Mouse (Mus musculus) megakaryocyte, embryonic 14.5 days (primary cell): ENCODE measurements around the gene Nagpa. TPM values are rescaled to one million over a fixed set of nuclear protein-coding genes. Genes with fewer than 3 reads are reported as not detected.
"Not testable (repeated sequence)": the region's sequence is repeated elsewhere in the genome, so short reads cannot be mapped to it uniquely, and the experiment has no call there.

Source experiments
- H3K27me3 ChIP-seq: replicated peaks from 2 replicates; pipeline ENCODE3; 2012; ENCODE audit warnings: inconsistent platforms
- H3K36me3 ChIP-seq: replicated peaks from 2 replicates; pipeline ENCODE3; 2012; ENCODE audit warnings: low read length, inconsistent platforms, mixed read lengths
- H3K4me1 ChIP-seq: 2 replicates; pipeline ENCODE4 v1.6.1; 2012; ENCODE audit warnings: inconsistent platforms
- H3K4me3 ChIP-seq: replicated peaks from 2 replicates; pipeline ENCODE3; 2012; ENCODE audit warnings: moderate library complexity, mild to moderate bottlenecking, inconsistent platforms
- H3K9me3 ChIP-seq: 2 replicates; pipeline ENCODE4 v1.6.1; 2012; ENCODE audit warnings: inconsistent platforms
- FLI1 ChIP-seq: IDR thresholded peaks from 2 replicates; pipeline ENCODE4 v1.6.1; 2012; ENCODE audit warnings: low read length, inconsistent platforms, mixed read lengths
- GATA1 ChIP-seq: IDR thresholded peaks from 3 replicates; pipeline ENCODE4 v1.6.1; 2012; ENCODE audit warnings: mixed read lengths, low read length, inconsistent platforms, borderline replicate concordance
- polyA plus RNA-seq: library from polyadenylated mRNA; stranded (reverse); fragments of >175 nt; gene quantifications from 2 replicates; pipeline ENCODE4 v1.2.3, GENCODE M21; 2012; ENCODE audit warnings: low replicate concordance; ENCODE audit not compliant: insufficient read depth

Nagpa gene
- 23.9 and 25.4 TPM in 2 replicates for polyA plus RNA-seq

- Histone ChIP-seq H3K9me3 (no peaks in the 10 kb centered on the region), H3K4me1 (peaks cover 46% of the 10 kb centered on the region), H3K27me3 (no peaks in the 10 kb centered on the region), H3K36me3 (peaks cover 31% of the 10 kb centered on the region), H3K4me3 (peak within 1 kb of the TSS; percentile 99)
- no peak for TF ChIP-seq FLI1
These were observed at the start of gene Nagpa for GRCm38 (mm10) chr16:5203668-5204433. TSS of gene Nagpa (minus strand) at chr16:5204012.

DNA sequence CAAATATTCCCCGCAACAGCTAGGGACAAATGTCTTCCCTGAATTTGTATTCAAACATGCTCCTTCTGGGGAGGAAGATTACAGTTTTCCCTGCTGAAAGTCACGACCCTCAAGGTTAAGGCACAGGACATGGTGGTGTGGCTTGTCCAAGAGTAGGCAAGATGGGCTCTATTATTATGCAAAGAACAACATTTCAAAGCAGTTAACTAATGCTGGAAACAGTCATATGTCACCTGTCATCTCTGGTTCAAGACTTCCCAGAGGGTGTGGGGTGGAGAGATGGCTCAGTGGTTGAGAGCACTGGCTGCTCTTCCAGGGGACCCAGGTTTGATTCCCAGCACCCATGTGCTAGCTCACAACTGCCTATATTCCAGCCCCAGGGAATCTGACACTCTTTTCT is 48.4 kb upstream of the Nagpa start:
- no peaks in the 10 kb centered on the region for H3K9me3 ChIP-seq
- TF ChIP-seq FLI1, result no peak
- H3K36me3 ChIP-seq, result peaks cover 61% of the 10 kb centered on the region
- H3K27me3 ChIP-seq, result peaks cover under 1% of the 10 kb centered on the region
- H3K4me3 ChIP-seq, result no peak overlapping the region
- H3K4me1 ChIP-seq, result peaks cover 34% of the 10 kb centered on the region

- Histone ChIP-seq H3K27me3 (no peaks in the 10 kb centered on the region), H3K4me1 (peaks cover 28% of the 10 kb centered on the region), H3K4me3 (no peak overlapping the region), H3K36me3 (peaks cover 71% of the 10 kb centered on the region), H3K9me3 (no peaks in the 10 kb centered on the region)
- no peak for TF ChIP-seq FLI1
- no peak for TF ChIP-seq GATA1
These were observed 47.1 kb upstream of the Nagpa start for GRCm38 (mm10) chr16:5250891-5251290.

DNA sequence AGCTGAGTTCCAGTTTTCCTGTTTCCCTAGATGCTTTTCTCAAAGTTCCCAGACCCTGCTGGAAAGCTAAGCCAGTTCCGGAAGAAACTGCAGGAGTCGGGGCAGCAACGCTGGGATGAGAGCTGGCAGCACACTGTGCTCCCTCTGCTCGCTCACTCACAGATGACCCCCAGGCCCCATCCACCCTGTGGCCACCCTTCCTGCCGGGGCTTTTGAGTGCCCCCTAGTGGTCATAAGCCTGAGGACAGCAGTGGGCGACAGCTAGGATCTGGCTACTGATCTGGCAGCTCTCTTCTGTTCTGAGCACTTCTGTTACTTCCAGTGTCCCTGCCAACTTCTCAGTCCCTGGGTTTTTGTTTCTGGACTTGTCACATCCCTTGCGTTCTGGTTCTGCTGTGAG is 40.6 kb upstream of the Nagpa start:
- Histone ChIP-seq H3K4me1 (no peaks in the 10 kb centered on the region), H3K27me3 (no peaks in the 10 kb centered on the region), H3K36me3 (peaks cover 96% of the 10 kb centered on the region), H3K9me3 (no peaks in the 10 kb centered on the region), H3K4me3 (no peak overlapping the region)
- TF ChIP-seq FLI1 (no peak), GATA1 (no peak)

- Histone ChIP-seq H3K4me1 (no peaks in the 10 kb centered on the region), H3K9me3 (no peaks in the 10 kb centered on the region), H3K36me3 (peaks cover 96% of the 10 kb centered on the region), H3K27me3 (no peaks in the 10 kb centered on the region), H3K4me3 (no peak overlapping the region)
- no peak for TF ChIP-seq GATA1
- no peak for TF ChIP-seq FLI1
These were observed 39.1 kb upstream of the Nagpa start for GRCm38 (mm10) chr16:5242882-5243281.

DNA sequence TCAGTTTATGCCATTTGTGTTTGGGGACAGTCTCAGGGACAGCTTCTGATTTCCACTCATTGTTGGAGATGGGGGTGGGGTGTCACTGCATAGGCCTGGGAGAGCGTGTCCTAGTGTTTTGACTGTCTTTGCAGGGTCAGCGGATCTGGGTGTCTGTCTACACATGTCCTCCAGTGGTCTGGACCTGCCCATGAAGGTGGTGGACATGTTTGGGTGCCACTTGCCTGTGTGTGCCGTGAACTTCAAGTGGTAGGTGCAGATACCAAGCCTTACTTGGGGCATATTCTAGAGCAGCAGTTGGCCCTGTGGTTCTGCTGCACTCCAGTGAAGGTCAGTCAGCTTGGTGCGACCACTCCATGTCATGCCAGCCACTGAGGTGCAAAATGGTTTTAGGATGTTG is 38.5 kb upstream of the Nagpa start:
- Histone ChIP-seq H3K4me1 (no peaks in the 10 kb centered on the region), H3K9me3 (no peaks in the 10 kb centered on the region), H3K36me3 (peaks cover 94% of the 10 kb centered on the region), H3K4me3 (no peak overlapping the region), H3K27me3 (no peaks in the 10 kb centered on the region)
- TF ChIP-seq FLI1, result no peak
- no peak for TF ChIP-seq GATA1

GRCm38 (mm10) chr16:5233418-5234313 is 29.9 kb upstream of the Nagpa start, which contains the start of gene Alg1:
TSS of gene Alg1 (plus strand) at chr16:5233621.
- no peak for TF ChIP-seq GATA1
- TF ChIP-seq FLI1, result no peak
- Histone ChIP-seq H3K9me3 (peaks cover 13% of the 10 kb centered on the region), H3K4me1 (peaks cover 26% of the 10 kb centered on the region), H3K36me3 (peaks cover 33% of the 10 kb centered on the region), H3K4me3 (peak within 1 kb of the TSS; percentile 94), H3K27me3 (no peaks in the 10 kb centered on the region)

- peaks cover 26% of the 10 kb centered on the region for H3K36me3 ChIP-seq
- no peaks in the 10 kb centered on the region for H3K27me3 ChIP-seq
- H3K9me3 ChIP-seq, result peaks cover 13% of the 10 kb centered on the region
- TF ChIP-seq GATA1, result no peak
- no peak for TF ChIP-seq FLI1
- H3K4me3 ChIP-seq, result peak overlapping the region; percentile 94
- H3K4me1 ChIP-seq, result peaks cover 26% of the 10 kb centered on the region
These were observed 29.2 kb upstream of the Nagpa start for GRCm38 (mm10) chr16:5232982-5233381.

DNA sequence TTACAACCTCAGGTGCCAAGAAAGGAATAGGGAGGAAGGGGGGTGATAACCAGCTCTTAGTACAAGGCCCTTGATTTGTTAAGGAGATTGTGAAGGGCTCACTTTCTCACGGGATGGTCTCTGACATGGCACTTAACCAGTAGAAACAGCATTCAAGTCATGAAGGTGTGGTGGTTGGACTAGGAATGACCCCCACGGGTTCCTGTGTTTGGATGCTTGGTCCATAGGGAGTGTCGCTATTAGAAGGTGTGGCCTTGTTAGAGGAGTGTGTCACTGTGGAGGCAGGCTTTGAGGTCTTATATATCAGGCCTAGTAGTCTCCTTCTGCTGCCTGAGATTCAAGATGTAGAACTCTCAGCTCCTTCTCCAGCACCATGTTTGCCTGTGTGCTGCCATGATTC is 24.3 kb upstream of the Nagpa start:
- H3K36me3 ChIP-seq, H3K4me1 ChIP-seq, H3K4me3 ChIP-seq, H3K27me3 ChIP-seq: not testable (repeated sequence)
- H3K9me3 ChIP-seq, result peaks cover 13% of the 10 kb centered on the region

DNA sequence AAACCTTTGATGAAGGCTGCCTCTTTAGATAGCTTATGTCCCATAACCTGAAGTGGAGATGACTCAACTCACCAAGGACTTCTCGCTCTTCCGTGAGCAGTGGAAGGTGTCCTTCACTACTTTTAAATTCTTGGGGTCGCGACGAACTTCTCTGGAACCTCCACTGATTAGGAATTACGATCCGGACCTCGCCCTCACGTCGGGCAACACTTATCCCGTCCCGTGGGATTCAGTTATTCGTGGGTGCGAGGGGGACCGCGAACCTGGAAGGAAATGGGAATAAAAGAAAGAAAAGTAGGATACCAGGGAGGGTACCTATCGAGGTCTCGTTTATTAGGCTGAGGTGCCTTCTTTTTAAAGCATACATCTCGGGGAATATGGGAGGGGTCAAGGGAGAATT is 23.7 kb upstream of the Nagpa start:
- H3K9me3 ChIP-seq, result peaks cover 13% of the 10 kb centered on the region
- not testable (repeated sequence) for H3K27me3 ChIP-seq, H3K4me1 ChIP-seq, H3K4me3 ChIP-seq, H3K36me3 ChIP-seq

- H3K4me3 ChIP-seq, H3K27me3 ChIP-seq, H3K4me1 ChIP-seq: not testable (repeated sequence)
These were observed 22.7 kb upstream of the Nagpa start for GRCm38 (mm10) chr16:5226534-5226933.

More at GRCm38 (mm10) chr16:5226534-5226933, 22.7 kb upstream of the Nagpa start:
- not testable (repeated sequence) for H3K36me3 ChIP-seq
- H3K9me3 ChIP-seq, result peaks cover 13% of the 10 kb centered on the region
